Mouse (Mus musculus): ENCODE measurements around the gene Vps45. TPM values are rescaled to one million over a fixed set of nuclear protein-coding genes. Genes with fewer than 3 reads are reported as not detected.

Gene Vps45
- total and polyA plus RNA-seq, 2 experiments: 2.1 to 10.7 TPM

GRCm38 (mm10) chr3:96065147-96065546 is 6.9 kb upstream of the Vps45 start:
- no peak for DNase-seq (ENCODE audit: extremely low read depth, low read depth, low spot score)
- Histone ChIP-seq H3K79me2 (ENCODE audit: control insufficient read depth, insufficient read depth, low read length) (no peaks in the 10 kb centered on the region), H3K27ac (replicated peaks; ENCODE audit: insufficient read depth, low read depth, low read length) (no peak overlapping the region; the same call in 1 of the 2 replicates), H3K27me3 (ENCODE audit: control insufficient read depth, insufficient read depth, low read length) (no peaks in the 10 kb centered on the region), H3K4me3 (ENCODE audit: insufficient read depth, low read depth, low read length) (no peak overlapping the region), H3K36me3 (ENCODE audit: control insufficient read depth, insufficient read depth, low read length) (no peaks in the 10 kb centered on the region), H3K9ac (ENCODE audit: low read depth, low read length) (no peak overlapping the region), H3K4me1 (ENCODE audit: control insufficient read depth, insufficient read depth, low read length) (no peaks in the 10 kb centered on the region; the same call in 1 of the 2 replicates)
- TF ChIP-seq CTCF (IDR thresholded peaks at IDR 0.05; ENCODE audit: low read depth, low read length) (no peak), POLR2A (IDR thresholded peaks at IDR 0.05; ENCODE audit: extremely low read depth, insufficient read depth, low read length) (no peak)
- WGBS: 48% methylated on average over 4 of the region's 4 CpGs

GRCm38 (mm10) chr3:96064217-96064616 is 6.0 kb upstream of the Vps45 start:
- Histone ChIP-seq H3K4me1 (ENCODE audit: control insufficient read depth, insufficient read depth, low read length) (no peaks in the 10 kb centered on the region; the same call in 1 of the 2 replicates), H3K27ac (replicated peaks; ENCODE audit: insufficient read depth, low read depth, low read length) (no peak overlapping the region), H3K27me3 (ENCODE audit: control insufficient read depth, insufficient read depth, low read length) (no peaks in the 10 kb centered on the region), H3K79me2 (ENCODE audit: control insufficient read depth, insufficient read depth, low read length) (no peaks in the 10 kb centered on the region), H3K4me3 (ENCODE audit: insufficient read depth, low read depth, low read length) (no peak overlapping the region), H3K36me3 (ENCODE audit: control insufficient read depth, insufficient read depth, low read length) (no peaks in the 10 kb centered on the region), H3K9ac (ENCODE audit: low read depth, low read length) (no peak overlapping the region)
- DNase-seq (ENCODE audit: extremely low read depth, low read depth, low spot score): no peak
- TF ChIP-seq POLR2A (IDR thresholded peaks at IDR 0.05; ENCODE audit: extremely low read depth, insufficient read depth, low read length): no peak
- no peak for TF ChIP-seq CTCF (IDR thresholded peaks at IDR 0.05; ENCODE audit: low read depth, low read length)
- 96% methylated on average over 3 of the region's 3 CpGs for WGBS

- no peaks in the 10 kb centered on the region for H3K36me3 ChIP-seq (ENCODE audit: control insufficient read depth, insufficient read depth, low read length)
- no peaks in the 10 kb centered on the region for H3K27me3 ChIP-seq (ENCODE audit: control insufficient read depth, insufficient read depth, low read length)
- WGBS: 82% methylated on average over 2 of the region's 2 CpGs
- no peaks in the 10 kb centered on the region; the same call in 1 of the 2 replicates for H3K4me1 ChIP-seq (ENCODE audit: control insufficient read depth, insufficient read depth, low read length)
- no peak for DNase-seq (ENCODE audit: extremely low read depth, low read depth, low spot score)
- H3K27ac ChIP-seq (replicated peaks; ENCODE audit: insufficient read depth, low read depth, low read length): no peak overlapping the region
- no peak overlapping the region for H3K4me3 ChIP-seq (ENCODE audit: insufficient read depth, low read depth, low read length)
- H3K79me2 ChIP-seq (ENCODE audit: control insufficient read depth, insufficient read depth, low read length): no peaks in the 10 kb centered on the region
- TF ChIP-seq POLR2A (IDR thresholded peaks at IDR 0.05; ENCODE audit: extremely low read depth, insufficient read depth, low read length): no peak
- TF ChIP-seq CTCF (IDR thresholded peaks at IDR 0.05; ENCODE audit: low read depth, low read length): no peak
- H3K9ac ChIP-seq (ENCODE audit: low read depth, low read length): no peak overlapping the region
These were observed 5.0 kb upstream of the Vps45 start for GRCm38 (mm10) chr3:96063299-96063698.

GRCm38 (mm10) chr3:96060146-96060545 is 1.9 kb upstream of the Vps45 start:
- H3K27ac ChIP-seq (replicated peaks; ENCODE audit: insufficient read depth, low read depth, low read length): no peak overlapping the region
- H3K36me3 ChIP-seq (ENCODE audit: control insufficient read depth, insufficient read depth, low read length): no peaks in the 10 kb centered on the region
- peaks cover 3% of the 10 kb centered on the region; the same call in 1 of the 2 replicates for H3K4me1 ChIP-seq (ENCODE audit: control insufficient read depth, insufficient read depth, low read length)
- no peaks in the 10 kb centered on the region for H3K79me2 ChIP-seq (ENCODE audit: control insufficient read depth, insufficient read depth, low read length)
- H3K9ac ChIP-seq (ENCODE audit: low read depth, low read length): no peak overlapping the region
- no peak for DNase-seq (ENCODE audit: extremely low read depth, low read depth, low spot score)
- H3K4me3 ChIP-seq (ENCODE audit: insufficient read depth, low read depth, low read length): no peak overlapping the region
- no peaks in the 10 kb centered on the region for H3K27me3 ChIP-seq (ENCODE audit: control insufficient read depth, insufficient read depth, low read length)
- TF ChIP-seq POLR2A (IDR thresholded peaks at IDR 0.05; ENCODE audit: extremely low read depth, insufficient read depth, low read length): no peak
- no peak for TF ChIP-seq CTCF (IDR thresholded peaks at IDR 0.05; ENCODE audit: low read depth, low read length)
- WGBS: 93% methylated on average over 1 of the region's 1 CpGs

GRCm38 (mm10) chr3:96057747-96058204 is 490 bp downstream of the Vps45 start:
- H3K27me3 ChIP-seq (ENCODE audit: control insufficient read depth, insufficient read depth, low read length): no peaks in the 10 kb centered on the region
- H3K4me3 ChIP-seq (ENCODE audit: insufficient read depth, low read depth, low read length): peak overlapping the region; percentile 80
- WGBS: under 1% methylated on average over 26 of the region's 26 CpGs
- no peaks in the 10 kb centered on the region for H3K36me3 ChIP-seq (ENCODE audit: control insufficient read depth, insufficient read depth, low read length)
- H3K27ac ChIP-seq (replicated peaks; ENCODE audit: insufficient read depth, low read depth, low read length): peak overlapping the region; percentile 11; the same call in 1 of the 2 replicates
- DNase-seq (ENCODE audit: extremely low read depth, low read depth, low spot score): peak; percentile 82
- H3K79me2 ChIP-seq (ENCODE audit: control insufficient read depth, insufficient read depth, low read length): no peaks in the 10 kb centered on the region
- TF ChIP-seq POLR2A (IDR thresholded peaks at IDR 0.05; ENCODE audit: extremely low read depth, insufficient read depth, low read length) (peak; percentile 36; the same call in 1 of the 2 replicates), CTCF (IDR thresholded peaks at IDR 0.05; ENCODE audit: low read depth, low read length) (no peak)
- peak overlapping the region; percentile 65 for H3K9ac ChIP-seq (ENCODE audit: low read depth, low read length)
- peaks cover 3% of the 10 kb centered on the region; the same call in 1 of the 2 replicates for H3K4me1 ChIP-seq (ENCODE audit: control insufficient read depth, insufficient read depth, low read length)

GRCm38 (mm10) chr3:96056031-96056430 is 2.2 kb downstream of the Vps45 start:
- TF ChIP-seq POLR2A (IDR thresholded peaks at IDR 0.05; ENCODE audit: extremely low read depth, insufficient read depth, low read length): no peak
- TF ChIP-seq CTCF (IDR thresholded peaks at IDR 0.05; ENCODE audit: low read depth, low read length): no peak
- Histone ChIP-seq H3K4me3 (ENCODE audit: insufficient read depth, low read depth, low read length) (no peak overlapping the region), H3K79me2 (ENCODE audit: control insufficient read depth, insufficient read depth, low read length) (no peaks in the 10 kb centered on the region), H3K27me3 (ENCODE audit: control insufficient read depth, insufficient read depth, low read length) (no peaks in the 10 kb centered on the region), H3K27ac (replicated peaks; ENCODE audit: insufficient read depth, low read depth, low read length) (no peak overlapping the region), H3K36me3 (ENCODE audit: control insufficient read depth, insufficient read depth, low read length) (no peaks in the 10 kb centered on the region), H3K4me1 (ENCODE audit: control insufficient read depth, insufficient read depth, low read length) (peaks cover 3% of the 10 kb centered on the region; the same call in 1 of the 2 replicates), H3K9ac (ENCODE audit: low read depth, low read length) (no peak overlapping the region)
- WGBS: 80% methylated on average over 4 of the region's 4 CpGs
- DNase-seq (ENCODE audit: extremely low read depth, low read depth, low spot score): no peak
